Mouse (Mus musculus) CD4-positive helper T cell, adult 2 months (primary cell): Measurements from ENCODE around the gene Wdr26.
A peak's percentile ranks its signal among the peaks of the same experiment; 100 is the strongest.

Experiments
- DNase-seq: peaks from one replicate; pipeline ENCODE4 v3.0.0-alpha.2; 2012; ENCODE audit warnings: low read depth, missing footprints, low spot score

Gene Wdr26

GRCm38 (mm10) chr1:181241185-181241584 lies 29.4 kb upstream of the Wdr26 start:
- no peak for DNase-seq

DNA sequence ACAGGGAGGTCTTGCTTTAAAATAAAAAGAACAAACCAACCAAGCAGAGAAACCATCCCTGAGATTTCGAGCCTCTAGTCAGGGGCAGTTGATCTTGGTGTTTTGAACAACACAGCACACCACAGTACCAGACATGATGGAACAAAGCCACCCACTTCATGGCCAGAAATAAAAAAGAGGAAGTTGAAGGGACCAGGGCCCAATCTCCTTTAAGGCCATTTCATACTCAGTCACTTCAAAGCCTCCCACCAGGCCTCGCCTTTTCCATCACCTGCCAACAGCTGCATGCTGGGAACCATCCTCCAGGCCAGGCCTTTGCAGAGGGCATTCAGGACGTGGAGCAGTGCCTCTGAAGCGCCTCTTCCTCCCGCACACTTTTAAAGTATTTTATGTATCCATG lies 25.5 kb upstream of the Wdr26 start:
- no peak for DNase-seq

- peak; percentile 61 for DNase-seq
Observed at GRCm38 (mm10) chr1:181234326-181235035, 22.7 kb upstream of the Wdr26 start.

GRCm38 (mm10) chr1:181233734-181234133 lies 21.9 kb upstream of the Wdr26 start:
- no peak for DNase-seq

- DNase-seq, result peak; percentile 79
Observed at GRCm38 (mm10) chr1:181232307-181233027, 20.7 kb upstream of the Wdr26 start.

DNA sequence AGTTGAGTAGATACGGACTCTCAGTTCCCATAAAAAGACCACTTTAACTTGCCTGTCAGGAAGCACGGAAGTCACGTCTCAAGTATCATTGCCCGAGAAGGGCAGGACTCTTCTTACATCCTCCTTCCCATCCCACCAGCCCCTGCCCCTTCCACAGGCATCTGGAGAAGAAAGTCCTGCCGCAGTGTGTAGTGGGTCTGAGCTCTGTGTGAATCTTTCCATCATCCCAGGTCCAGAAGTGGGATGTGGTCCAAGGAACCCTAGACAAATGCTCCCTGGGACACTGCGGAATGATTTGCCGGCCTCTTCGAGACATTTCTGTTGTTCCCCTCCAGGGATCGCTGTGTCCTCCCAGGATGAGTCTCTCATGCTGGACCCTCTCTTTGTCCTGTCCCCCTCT lies 20.0 kb upstream of the Wdr26 start:
- no peak for DNase-seq

DNA sequence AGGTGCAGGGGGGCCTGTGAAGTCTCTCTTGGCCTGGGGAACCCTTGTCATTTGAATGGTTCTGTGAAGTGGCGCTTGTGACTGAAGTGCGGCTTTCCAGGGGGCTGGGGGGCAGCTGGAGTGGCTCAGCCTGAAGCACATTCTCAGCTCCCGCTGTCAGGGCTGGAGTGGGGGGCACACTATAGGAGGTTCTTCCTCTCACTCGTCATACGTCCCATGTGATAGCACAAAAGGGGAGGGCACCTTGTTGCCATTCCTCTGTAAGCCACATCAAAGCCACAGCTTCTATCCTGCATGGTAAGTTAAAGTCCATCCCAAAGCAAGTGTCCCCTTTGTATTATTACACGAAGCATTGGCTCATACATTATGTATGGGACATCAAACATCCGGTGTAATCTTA lies 19.5 kb upstream of the Wdr26 start:
- peak; percentile 56 for DNase-seq

DNA sequence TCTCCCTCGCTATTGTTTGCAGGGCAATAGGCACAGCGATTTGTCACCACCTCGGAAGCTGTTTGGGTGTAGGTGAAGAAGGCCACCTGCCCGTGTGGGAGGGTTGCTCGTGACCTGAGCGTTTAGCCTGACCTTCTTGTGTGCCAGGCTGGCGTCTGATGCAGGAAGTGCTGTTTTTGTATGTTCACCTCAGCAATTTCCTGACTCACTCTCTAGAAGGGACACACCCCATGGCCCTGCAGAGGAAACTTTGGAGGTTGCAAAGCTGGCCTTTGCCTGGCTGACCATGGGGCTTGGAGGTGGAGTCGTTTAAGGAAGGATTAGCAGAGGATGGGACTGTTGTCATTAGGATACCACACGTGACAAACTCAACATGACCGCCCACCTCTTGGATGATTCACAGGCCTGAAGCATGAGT lies 18.9 kb upstream of the Wdr26 start:
- peak; percentile 79 for DNase-seq

DNA sequence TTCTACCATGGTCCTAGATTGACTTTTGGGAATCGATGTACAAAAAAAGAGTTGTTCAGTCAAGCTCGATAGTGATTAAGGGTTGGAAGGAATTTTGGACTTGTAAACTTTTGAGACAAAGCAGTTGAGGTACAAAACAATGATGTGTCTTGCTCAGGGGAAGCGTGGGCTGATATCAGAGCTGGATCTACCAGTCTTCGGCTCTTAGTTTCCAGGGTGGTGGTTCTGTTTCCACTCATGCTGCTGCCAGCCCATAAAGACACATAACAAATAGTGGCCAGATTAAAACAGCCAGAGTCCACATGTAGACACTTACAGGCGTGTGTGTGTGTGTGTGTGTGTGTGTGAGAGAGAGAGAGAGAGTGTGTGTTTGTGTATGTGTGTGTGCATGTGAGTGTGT lies 17.2 kb upstream of the Wdr26 start:
- peak; percentile 80 for DNase-seq

- DNase-seq, result peak; percentile 47
Observed at GRCm38 (mm10) chr1:181228591-181228990, 16.8 kb upstream of the Wdr26 start.

DNA sequence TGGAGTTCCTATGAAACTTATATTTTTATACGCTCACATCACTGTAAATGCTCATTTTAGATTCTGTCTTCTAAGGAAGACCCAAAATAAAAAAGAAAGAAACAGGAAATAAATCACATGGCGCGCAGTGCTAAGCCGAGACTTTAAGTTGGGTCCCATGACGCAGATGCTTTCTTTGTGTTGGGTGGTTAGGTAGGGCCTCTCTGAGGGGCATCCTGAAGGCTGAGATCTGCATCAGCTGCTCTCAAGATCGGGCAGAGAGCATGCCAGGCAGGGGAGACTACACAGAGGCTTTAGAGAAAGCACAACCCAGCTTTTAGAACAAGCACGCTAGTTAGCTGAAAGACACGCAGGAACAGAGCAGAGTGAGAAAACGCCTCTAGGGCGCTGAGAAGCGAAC lies 16.0 kb upstream of the Wdr26 start:
- peak; percentile 83 for DNase-seq

- peak; percentile 63 for DNase-seq
Observed at GRCm38 (mm10) chr1:181226850-181227249, 15.0 kb upstream of the Wdr26 start.

DNA sequence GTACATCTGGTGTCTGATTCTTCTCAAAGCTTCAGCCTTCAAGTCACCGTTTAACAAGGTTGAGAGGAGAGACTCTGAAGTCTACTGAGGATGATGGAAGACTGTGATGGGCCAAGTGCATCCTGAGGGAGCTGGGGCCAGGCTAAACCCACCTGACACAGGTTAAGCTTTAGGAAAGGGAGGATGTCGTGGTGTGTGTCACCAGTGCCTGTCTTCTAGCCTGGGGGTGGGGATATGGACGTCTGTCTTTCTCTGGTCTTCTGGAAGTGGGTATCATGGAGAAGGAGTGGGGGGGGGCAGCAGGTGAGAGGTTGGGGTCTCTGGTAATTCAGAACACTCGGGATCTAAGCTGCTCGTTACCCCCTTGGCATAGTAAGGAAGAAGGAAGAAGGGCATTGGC lies 13.5 kb upstream of the Wdr26 start:
- DNase-seq, result no peak

GRCm38 (mm10) chr1:181222041-181222440 lies 10.2 kb upstream of the Wdr26 start:
- no peak for DNase-seq

DNA sequence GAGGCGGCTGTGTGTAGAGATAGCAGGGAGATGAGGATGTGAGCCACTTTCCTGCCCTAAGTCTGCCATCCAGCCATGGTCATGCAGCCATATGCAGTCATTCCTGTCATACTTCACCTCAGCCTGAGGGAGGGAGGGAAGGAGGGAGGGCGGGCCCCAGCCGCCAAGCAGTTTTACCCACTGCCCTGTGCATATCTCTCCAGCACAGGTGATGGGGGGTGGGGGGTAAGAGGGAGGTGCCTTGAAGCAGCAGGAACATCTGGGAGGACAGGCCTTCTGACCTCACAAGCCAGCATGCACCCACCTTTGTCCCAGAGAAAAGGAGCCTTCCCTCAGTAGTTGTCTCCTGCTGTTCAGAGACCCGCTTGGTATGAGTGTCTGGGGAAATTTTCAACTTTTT lies 4.5 kb upstream of the Wdr26 start:
- DNase-seq, result no peak

- no peak for DNase-seq
Observed at GRCm38 (mm10) chr1:181214296-181215035, 2.7 kb upstream of the Wdr26 start.

- peak; percentile 58 for DNase-seq
Observed at GRCm38 (mm10) chr1:181211403-181211919, 340 bp downstream of the Wdr26 start.

- DNase-seq, result peak; percentile 59
Observed at GRCm38 (mm10) chr1:181210601-181211402, 999 bp downstream of the Wdr26 start.

DNA sequence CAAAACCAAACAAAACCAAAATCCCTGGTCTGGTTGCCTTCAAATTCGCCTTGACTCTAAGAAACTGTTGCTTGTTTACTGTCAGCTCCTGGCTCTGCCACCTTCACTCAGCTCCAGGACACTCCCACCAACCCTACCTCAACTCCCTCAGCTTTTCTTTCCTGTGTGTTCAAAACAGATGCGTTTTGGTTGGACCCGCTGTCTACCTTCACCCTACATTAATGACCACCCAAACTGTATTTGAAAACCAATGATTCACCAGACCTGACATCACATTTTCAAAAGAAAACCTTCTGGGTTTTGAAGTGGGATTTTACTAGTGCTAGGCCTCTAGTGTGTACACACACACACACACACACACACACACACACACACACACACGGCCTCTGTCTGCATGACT lies 1.7 kb downstream of the Wdr26 start:
- peak; percentile 62 for DNase-seq

GRCm38 (mm10) chr1:181199446-181199845 lies 12.4 kb downstream of the Wdr26 start:
- DNase-seq, result no peak

GRCm38 (mm10) chr1:181188925-181189324 lies 22.9 kb downstream of the Wdr26 start:
- DNase-seq, result no peak
